Mouse (Mus musculus) c-Kit-negative CD71-positive TER-119-positive erythroid progenitor cells, embryonic 14.5 days (primary cell): Measurements from ENCODE around the gene Otop2.

ENCODE experiments used
- DNase-seq: peaks from one replicate; pipeline ENCODE4 v3.0.0-alpha.2; 2013; ENCODE audit warnings: low read depth, low spot score

Gene Otop2

GRCm38 (mm10) chr11:115377854-115378253 lies 70.9 kb downstream of the Otop2 start:
- no peak for DNase-seq

- no peak for DNase-seq
Measured at GRCm38 (mm10) chr11:115381276-115381675, 74.3 kb downstream of the Otop2 start.
